Mouse (Mus musculus): ENCODE results near the gene H2afv.
"Not testable (repeated sequence)": the region's sequence is repeated elsewhere in the genome, so short reads cannot be mapped to it uniquely, and the experiment has no call there.

The H2afv gene

GRCm38 (mm10) chr11:6414751-6415550, 29.3 kb downstream of the H2afv start, which contains the start of gene Ppia:
Ppia (plus strand) TSS chr11:6415443.
- DNase-seq (ENCODE audit: low spot score) = no peak

GRCm38 (mm10) chr11:6413264-6413663, 31.0 kb downstream of the H2afv start:
- DNase-seq (ENCODE audit: low spot score) = no peak

- peak; percentile 71 for DNase-seq (ENCODE audit: low spot score)
Observed at GRCm38 (mm10) chr11:6411684-6412083, 32.6 kb downstream of the H2afv start.

GRCm38 (mm10) chr11:6410755-6411154, 33.5 kb downstream of the H2afv start:
- DNase-seq (ENCODE audit: low spot score) = not testable (repeated sequence)

GRCm38 (mm10) chr11:6410050-6410602, 34.1 kb downstream of the H2afv start:
- DNase-seq (ENCODE audit: low spot score) = no peak

GRCm38 (mm10) chr11:6407162-6407621, 37.1 kb downstream of the H2afv start:
- DNase-seq (ENCODE audit: low spot score) = no peak

- DNase-seq (ENCODE audit: low spot score) = no peak
Observed at GRCm38 (mm10) chr11:6406251-6407161, 37.7 kb downstream of the H2afv start.

- no peak for DNase-seq (ENCODE audit: low spot score)
Observed at GRCm38 (mm10) chr11:6405591-6406081, 38.6 kb downstream of the H2afv start.

- DNase-seq (ENCODE audit: low spot score) = no peak
Observed at GRCm38 (mm10) chr11:6404699-6405566, 39.3 kb downstream of the H2afv start.

- no peak for DNase-seq (ENCODE audit: low spot score)
Observed at GRCm38 (mm10) chr11:6403830-6404405, 40.3 kb downstream of the H2afv start.

- no peak for DNase-seq (ENCODE audit: low spot score)
Observed at GRCm38 (mm10) chr11:6402515-6403510, 41.4 kb downstream of the H2afv start.

GRCm38 (mm10) chr11:6398141-6398540, 46.1 kb downstream of the H2afv start:
- DNase-seq (ENCODE audit: low spot score) = no peak

- no peak for DNase-seq (ENCODE audit: low spot score)
Observed at GRCm38 (mm10) chr11:6395565-6395964, 48.7 kb downstream of the H2afv start.

- DNase-seq (ENCODE audit: low spot score) = no peak
Observed at GRCm38 (mm10) chr11:6393866-6394265, 50.4 kb downstream of the H2afv start.

- DNase-seq (ENCODE audit: low spot score) = no peak
Observed at GRCm38 (mm10) chr11:6392857-6393256, 51.4 kb downstream of the H2afv start.

- no peak for DNase-seq (ENCODE audit: low spot score)
Observed at GRCm38 (mm10) chr11:6391516-6392276, 52.5 kb downstream of the H2afv start.

GRCm38 (mm10) chr11:6390376-6391053, 53.7 kb downstream of the H2afv start:
- no peak for DNase-seq (ENCODE audit: low spot score)

- no peak for DNase-seq (ENCODE audit: low spot score)
Observed at GRCm38 (mm10) chr11:6389483-6389921, 54.7 kb downstream of the H2afv start.
